Mouse (Mus musculus) lung, postnatal 25 days (tissue): ENCODE measurements around the gene Sectm1a.
A peak's percentile ranks its signal among the peaks of the same experiment; 100 is the strongest.
"Not testable (repeated sequence)": the region's sequence is repeated elsewhere in the genome, so short reads cannot be mapped to it uniquely, and the experiment has no call there.

ENCODE experiments used
- DNase-seq: peaks from one replicate; pipeline ENCODE4 v3.0.0; 2022; ENCODE audit warnings: low spot score

Sectm1a gene

GRCm38 (mm10) chr11:121089756-121090546, 8.9 kb upstream of the Sectm1a start:
- DNase-seq, result no peak

GRCm38 (mm10) chr11:121088997-121089396, 8.0 kb upstream of the Sectm1a start:
- DNase-seq, result no peak

- DNase-seq, result no peak
Measured at GRCm38 (mm10) chr11:121086296-121086695, 5.3 kb upstream of the Sectm1a start.

GRCm38 (mm10) chr11:121085181-121085580, 4.2 kb upstream of the Sectm1a start:
- DNase-seq, result no peak

- DNase-seq, result peak; percentile 57
Measured at GRCm38 (mm10) chr11:121082857-121083500, 2.0 kb upstream of the Sectm1a start.

- DNase-seq, result no peak
Measured at GRCm38 (mm10) chr11:121082250-121082649, 1.2 kb upstream of the Sectm1a start.

GRCm38 (mm10) chr11:121080330-121080729, 690 bp downstream of the Sectm1a start:
- DNase-seq, result no peak

GRCm38 (mm10) chr11:121075655-121076054, 5.4 kb downstream of the Sectm1a start:
- DNase-seq, result no peak

- not testable (repeated sequence) for DNase-seq
Measured at GRCm38 (mm10) chr11:121069662-121070061, 11.4 kb downstream of the Sectm1a start.

- no peak for DNase-seq
Measured at GRCm38 (mm10) chr11:121067895-121068294, 13.1 kb downstream of the Sectm1a start.

- no peak for DNase-seq
Measured at GRCm38 (mm10) chr11:121064197-121064596, 16.8 kb downstream of the Sectm1a start.

- no peak for DNase-seq
Measured at GRCm38 (mm10) chr11:121063379-121063778, 17.6 kb downstream of the Sectm1a start, which contains the start of gene Sectm1b. Sectm1b (minus strand) TSS chr11:121063569.

- DNase-seq, result no peak
Measured at GRCm38 (mm10) chr11:121061615-121062014, 19.4 kb downstream of the Sectm1a start.

- not testable (repeated sequence) for DNase-seq
Measured at GRCm38 (mm10) chr11:121060401-121061067, 20.5 kb downstream of the Sectm1a start.

GRCm38 (mm10) chr11:121059471-121059870, 21.5 kb downstream of the Sectm1a start:
- DNase-seq, result no peak

GRCm38 (mm10) chr11:121058956-121059355, 22.1 kb downstream of the Sectm1a start:
- DNase-seq, result no peak

- no peak for DNase-seq
Measured at GRCm38 (mm10) chr11:121058122-121058521, 22.9 kb downstream of the Sectm1a start.

- no peak for DNase-seq
Measured at GRCm38 (mm10) chr11:121056536-121057236, 24.3 kb downstream of the Sectm1a start.

- peak; percentile 79 for DNase-seq
Measured at GRCm38 (mm10) chr11:121053536-121053935, 27.5 kb downstream of the Sectm1a start.

GRCm38 (mm10) chr11:121052387-121052786, 28.6 kb downstream of the Sectm1a start:
- DNase-seq, result no peak

- no peak for DNase-seq
Measured at GRCm38 (mm10) chr11:121051793-121052192, 29.2 kb downstream of the Sectm1a start.

GRCm38 (mm10) chr11:121049840-121050239, 31.2 kb downstream of the Sectm1a start:
- no peak for DNase-seq
